Mouse (Mus musculus): ENCODE data around the gene Bmp8b.
"Not testable (repeated sequence)": the region's sequence is repeated elsewhere in the genome, so short reads cannot be mapped to it uniquely, and the experiment has no call there.

Gene Bmp8b

DNA sequence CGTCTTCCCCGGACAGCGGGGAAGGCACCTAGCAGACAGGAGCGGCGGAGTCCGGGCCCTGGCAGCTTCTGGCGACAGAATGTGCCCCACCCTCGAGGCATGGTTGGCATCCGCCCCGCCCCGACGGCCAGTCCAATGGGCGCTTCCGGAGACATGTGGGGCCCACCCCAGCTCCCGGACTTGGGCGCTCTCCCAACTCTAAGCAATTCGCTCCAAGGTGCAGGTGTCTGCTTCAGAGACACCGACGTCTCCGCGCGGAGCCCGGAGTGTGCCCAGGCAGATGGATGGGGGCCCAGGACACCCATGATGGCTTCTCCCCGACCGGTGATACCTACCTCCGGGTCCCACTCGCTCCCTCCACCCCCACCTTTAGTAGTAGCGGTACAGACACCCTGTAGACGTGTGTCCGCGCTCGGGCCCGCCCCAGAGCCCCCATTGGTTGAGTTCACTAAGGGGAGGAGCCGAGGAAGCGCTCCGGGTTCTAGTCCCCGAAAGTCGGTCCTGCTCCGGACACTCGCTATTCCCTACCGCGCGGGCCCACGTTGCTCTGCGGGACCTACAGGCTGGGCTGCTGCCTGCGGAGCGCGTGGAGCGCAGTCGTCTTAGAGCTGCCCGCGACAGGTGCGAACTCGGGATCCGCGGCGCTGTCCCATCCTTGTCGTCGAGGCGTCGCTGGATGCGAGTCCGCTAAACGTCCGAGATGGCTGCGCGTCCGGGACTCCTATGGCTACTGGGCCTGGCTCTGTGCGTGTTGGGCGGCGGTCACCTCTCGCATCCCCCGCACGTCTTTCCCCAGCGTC lies at the start of gene Bmp8b:
Gene Bmp8b, plus strand, starts transcription at position 515 of the 800 bp plus-strand sequence.
- DNase-seq (ENCODE audit: extremely low spot score, low read depth, low spot score), result no peak

GRCm38 (mm10) chr4:123056560-123057109 lies 48.3 kb upstream of the Bmp8b start:
- DNase-seq (ENCODE audit: extremely low spot score, low read depth, low spot score), result no peak

DNA sequence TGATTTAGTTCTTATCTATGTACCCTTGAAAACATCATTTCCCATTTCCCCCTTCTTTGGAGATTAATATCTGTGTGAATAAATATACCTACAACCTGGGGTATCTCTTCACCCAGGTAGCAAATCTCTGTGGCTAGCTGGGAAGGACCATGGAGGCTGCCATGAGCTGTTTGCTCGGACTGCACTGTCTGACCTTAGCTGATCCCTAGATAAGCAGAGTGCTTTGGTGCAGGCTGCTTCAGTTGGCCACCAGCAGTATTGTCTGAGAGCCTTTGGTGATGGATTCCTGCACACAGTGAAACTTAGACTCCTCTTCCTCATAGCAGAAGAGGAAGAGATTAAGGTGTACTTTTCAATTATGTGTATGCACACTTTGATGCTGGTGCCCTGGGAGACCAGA lies 47.0 kb upstream of the Bmp8b start:
- no peak for DNase-seq (ENCODE audit: extremely low spot score, low read depth, low spot score)

GRCm38 (mm10) chr4:123061744-123062143 lies 43.2 kb upstream of the Bmp8b start:
- no peak for DNase-seq (ENCODE audit: extremely low spot score, low read depth, low spot score)

DNA sequence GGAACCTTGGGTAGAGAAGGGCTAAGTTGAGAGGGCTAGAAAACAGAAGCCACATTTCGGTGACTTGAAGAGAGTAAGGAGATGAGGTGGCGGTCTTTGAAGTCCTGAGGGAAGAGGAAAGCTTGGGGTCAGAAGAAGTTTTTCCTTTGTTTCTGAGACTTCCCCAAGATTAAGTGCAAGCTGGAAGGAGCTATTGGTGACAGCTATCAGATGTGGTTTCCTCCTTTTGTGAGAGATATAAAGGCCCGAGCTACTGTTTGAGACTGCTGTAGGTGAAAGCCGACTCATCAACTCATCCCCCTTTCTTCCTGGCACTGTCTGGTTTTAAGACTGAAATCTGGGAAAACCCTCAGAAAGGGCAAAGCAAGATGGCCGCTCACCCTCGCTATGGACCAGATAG lies 36.3 kb upstream of the Bmp8b start:
- DNase-seq (ENCODE audit: extremely low spot score, low read depth, low spot score), result no peak

- DNase-seq (ENCODE audit: extremely low spot score, low read depth, low spot score), result no peak
These were observed 33.5 kb upstream of the Bmp8b start for GRCm38 (mm10) chr4:123071266-123071966.

DNA sequence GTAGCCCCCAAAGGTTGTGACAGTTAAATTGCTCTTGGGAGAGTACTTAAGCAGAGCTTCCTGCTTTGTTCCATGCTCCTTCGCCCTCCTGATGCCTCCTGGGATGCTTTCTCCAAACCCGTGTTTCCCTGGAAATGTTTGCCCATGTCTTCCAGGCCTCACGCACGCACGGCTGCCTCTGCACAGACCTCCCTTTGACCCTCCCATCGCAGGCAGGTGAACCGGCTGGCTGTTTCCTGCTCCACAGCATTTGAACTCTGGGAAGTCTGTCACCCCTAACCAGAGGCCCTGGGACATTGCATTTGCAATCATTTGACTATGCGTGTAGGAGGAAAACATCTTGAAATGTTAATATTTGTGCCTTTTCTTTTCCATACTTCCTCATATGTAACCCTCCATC lies 28.0 kb upstream of the Bmp8b start:
- DNase-seq (ENCODE audit: extremely low spot score, low read depth, low spot score), result no peak

- DNase-seq (ENCODE audit: extremely low spot score, low read depth, low spot score), result no peak
These were observed 26.7 kb upstream of the Bmp8b start for GRCm38 (mm10) chr4:123078231-123078630.

- DNase-seq (ENCODE audit: extremely low spot score, low read depth, low spot score), result no peak
These were observed 24.2 kb upstream of the Bmp8b start for GRCm38 (mm10) chr4:123080791-123081190.

DNA sequence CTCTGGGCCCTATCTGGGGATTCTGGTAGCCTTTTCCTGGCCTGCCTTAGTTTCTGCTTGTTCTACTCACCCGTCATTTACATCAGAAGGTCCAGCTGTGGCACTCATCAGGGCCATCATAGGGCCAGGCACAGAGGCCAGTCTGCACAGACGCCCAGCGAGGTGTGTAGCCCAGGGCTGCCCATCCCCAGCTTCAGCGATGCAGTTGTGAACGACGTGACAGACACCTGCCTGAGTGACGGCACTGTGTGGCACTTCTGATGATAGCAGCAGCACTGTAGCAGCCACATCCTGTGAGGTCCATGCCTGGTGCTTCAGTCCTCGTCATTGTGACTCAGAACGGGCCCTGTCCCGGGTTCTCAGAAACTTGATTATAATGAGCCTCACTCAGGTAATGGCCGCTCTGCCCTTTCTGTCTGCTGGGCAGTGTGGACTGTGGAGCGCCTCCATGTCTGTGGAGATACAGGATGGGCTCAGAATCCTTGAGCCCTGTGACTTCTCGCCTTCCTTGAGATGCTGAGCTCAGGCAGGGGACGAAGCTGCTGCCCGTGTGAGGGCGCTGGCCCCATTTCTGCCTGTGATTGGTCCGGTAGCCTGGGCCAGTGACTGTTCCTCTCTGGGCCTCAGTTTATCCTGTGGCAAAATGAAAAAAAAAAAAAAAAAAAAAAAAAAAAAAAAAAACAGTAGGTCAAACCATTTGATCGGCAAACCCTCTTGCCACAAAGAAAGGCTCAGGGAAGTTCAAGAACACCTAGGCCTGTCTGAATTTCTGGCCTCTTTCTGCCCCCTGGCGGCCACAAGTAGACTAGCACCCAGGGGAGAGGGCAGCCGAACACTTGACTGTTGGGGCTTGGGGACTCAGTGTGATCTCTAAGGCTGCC lies 22.4 kb upstream of the Bmp8b start:
- DNase-seq (ENCODE audit: extremely low spot score, low read depth, low spot score), result peak; percentile 33

DNA sequence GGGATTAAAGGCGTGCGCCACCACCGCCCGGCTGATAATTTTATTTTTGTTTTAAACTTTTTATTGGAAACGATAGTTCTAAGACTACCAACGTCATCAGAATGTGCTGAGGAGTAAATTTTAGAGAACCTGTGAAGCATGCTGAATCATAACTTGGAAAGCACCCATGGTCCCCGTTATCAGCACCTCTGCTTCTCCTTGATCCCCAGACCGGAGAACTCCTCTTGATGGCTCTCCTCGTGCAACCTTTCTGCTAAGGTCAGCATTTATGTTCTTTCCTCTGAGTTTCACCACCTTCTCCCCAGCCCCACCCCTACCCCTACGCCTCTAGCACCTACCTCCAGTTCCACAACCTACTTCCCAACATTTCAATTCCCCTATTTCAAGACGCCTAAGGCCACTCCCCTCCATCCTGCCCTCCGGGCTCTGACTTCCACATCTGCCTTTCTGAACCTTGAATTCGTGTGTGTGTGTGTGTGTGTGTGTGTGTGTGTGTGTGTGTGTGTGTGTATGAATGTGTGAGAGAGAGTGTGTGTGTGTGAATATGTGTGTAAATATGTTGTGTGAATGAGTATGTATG lies 21.6 kb upstream of the Bmp8b start:
- no peak for DNase-seq (ENCODE audit: extremely low spot score, low read depth, low spot score)

- no peak for DNase-seq (ENCODE audit: extremely low spot score, low read depth, low spot score)
These were observed 19.7 kb upstream of the Bmp8b start for GRCm38 (mm10) chr4:123085290-123085689.

GRCm38 (mm10) chr4:123086381-123086780 lies 18.6 kb upstream of the Bmp8b start:
- DNase-seq (ENCODE audit: extremely low spot score, low read depth, low spot score), result no peak

DNA sequence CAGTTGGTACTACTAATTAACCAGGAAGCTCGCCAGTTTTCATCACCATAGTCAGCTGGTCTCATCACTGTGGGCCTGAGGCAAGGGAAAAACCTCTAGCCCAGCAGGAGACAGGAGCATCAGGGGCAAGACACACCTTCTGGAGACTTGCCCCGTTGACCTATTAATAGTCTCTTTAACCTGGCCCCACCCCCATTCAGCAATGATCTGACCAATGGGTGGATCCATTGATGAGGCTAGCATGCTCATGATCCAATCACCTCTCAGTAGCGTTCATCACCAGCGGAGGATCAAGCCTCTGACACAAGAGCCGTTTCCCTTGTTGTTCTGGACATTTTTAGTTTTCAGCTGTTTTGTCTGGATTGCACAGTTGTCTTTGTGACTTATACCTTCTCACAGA lies 12.3 kb upstream of the Bmp8b start:
- DNase-seq (ENCODE audit: extremely low spot score, low read depth, low spot score), result no peak

- no peak for DNase-seq (ENCODE audit: extremely low spot score, low read depth, low spot score)
These were observed 11.7 kb upstream of the Bmp8b start for GRCm38 (mm10) chr4:123093064-123093776.

GRCm38 (mm10) chr4:123093869-123094268 lies 11.1 kb upstream of the Bmp8b start:
- no peak for DNase-seq (ENCODE audit: extremely low spot score, low read depth, low spot score)

DNA sequence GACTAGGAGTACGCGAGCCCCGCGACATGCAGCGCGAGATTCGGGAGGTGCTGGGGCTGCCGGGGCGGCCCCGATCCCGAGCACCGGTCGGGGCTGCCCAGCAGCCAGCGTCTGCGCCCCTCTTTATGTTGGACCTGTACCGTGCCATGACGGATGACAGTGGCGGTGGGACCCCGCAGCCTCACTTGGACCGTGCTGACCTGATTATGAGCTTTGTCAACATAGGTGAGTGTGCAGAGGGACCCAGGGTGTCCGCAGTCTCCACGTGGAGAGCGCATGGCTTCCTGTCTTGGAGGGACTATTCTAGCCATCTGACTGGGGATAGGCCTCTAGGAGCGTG lies 456 bp downstream of the Bmp8b start:
- DNase-seq (ENCODE audit: extremely low spot score, low read depth, low spot score), result no peak

DNA sequence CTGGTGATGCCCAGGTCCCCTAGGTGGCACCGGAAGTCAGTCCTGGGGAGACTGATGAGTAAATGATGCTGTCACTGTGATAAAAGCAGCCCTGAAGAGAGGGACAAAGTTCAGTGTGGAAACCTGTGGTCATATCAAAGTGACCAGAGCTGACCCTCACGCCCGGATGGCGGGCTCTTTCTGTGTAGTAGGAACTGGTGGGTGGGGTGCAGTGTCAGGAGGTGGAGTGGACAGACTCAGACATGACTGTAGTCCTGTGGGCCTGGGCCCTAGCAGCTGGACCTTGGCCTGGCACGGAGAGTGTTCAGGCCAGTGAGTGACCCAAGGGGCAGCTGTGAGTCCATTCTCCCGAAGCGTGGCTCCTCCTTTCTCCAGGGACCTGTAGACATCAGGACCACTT lies 964 bp downstream of the Bmp8b start:
- DNase-seq (ENCODE audit: extremely low spot score, low read depth, low spot score), result not testable (repeated sequence)

DNA sequence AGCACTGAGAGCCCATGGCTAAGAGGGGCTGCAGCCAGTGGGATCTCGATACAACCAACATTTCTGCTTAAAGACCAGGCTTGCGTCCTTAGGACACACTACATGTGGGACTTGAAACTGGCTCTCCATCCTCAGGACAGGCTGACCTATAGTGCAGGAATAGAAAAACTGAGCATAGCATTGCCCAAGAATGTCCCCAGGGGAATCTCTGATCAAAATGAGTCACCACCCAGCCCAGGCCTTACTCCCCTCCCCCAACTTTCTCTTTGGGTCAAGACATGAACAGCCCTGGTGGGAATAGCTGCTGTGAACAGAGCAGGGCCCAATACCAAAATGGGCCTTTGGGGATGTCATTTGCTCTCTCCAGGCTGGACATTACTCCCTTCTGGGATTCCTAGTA lies 1.9 kb downstream of the Bmp8b start:
- DNase-seq (ENCODE audit: extremely low spot score, low read depth, low spot score), result no peak

DNA sequence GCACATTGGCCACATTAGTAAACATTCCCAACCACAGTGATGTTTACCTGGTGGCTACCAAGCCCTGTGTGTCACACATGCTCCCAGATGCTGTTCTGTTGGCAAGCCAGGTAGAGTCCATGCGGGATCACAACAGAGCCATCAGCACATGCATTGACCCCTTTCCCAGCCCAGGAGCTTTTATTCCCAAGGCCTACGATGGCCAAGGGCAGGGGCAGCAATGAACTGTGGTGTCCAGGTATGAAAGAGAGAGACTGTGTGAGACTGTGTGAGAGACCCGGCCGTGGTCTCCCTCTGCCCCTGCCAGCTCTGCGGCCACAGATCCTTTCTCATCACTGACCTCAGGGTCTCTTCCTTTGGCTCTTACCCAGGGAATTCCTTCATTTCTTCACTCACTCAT lies 3.1 kb downstream of the Bmp8b start:
- DNase-seq (ENCODE audit: extremely low spot score, low read depth, low spot score), result no peak

Measured in hindlimb bud, embryonic 11.5 days (tissue).